Mouse (Mus musculus) MEL (cell line): ENCODE measurements around the gene Mageh1. TPM values are rescaled to one million over a fixed set of nuclear protein-coding genes. Genes with fewer than 3 reads are reported as not detected.
"Not testable (repeated sequence)": the region's sequence is repeated elsewhere in the genome, so short reads cannot be mapped to it uniquely, and the experiment has no call there.

Source experiments
- DNase-seq: peaks from one replicate; pipeline ENCODE4 v3.0.0; 2011; ENCODE audit warnings: low read depth, low spot score
- H3K27ac ChIP-seq: 2 replicates; pipeline ENCODE4 v1.5.1; 2012; ENCODE audit warnings: low read depth, mild to moderate bottlenecking, control low read depth, low read length, moderate library complexity; ENCODE audit not compliant: control insufficient read depth
- H3K27me3 ChIP-seq, 2 experiments: fragments of 150-350 bp in 1 of 2; sonication (generic) in 1 of 2; 2 replicates each; pipeline ENCODE4 v1.6.1; 2012; ENCODE audit warnings: low read length in 2 of 2, mild to moderate bottlenecking in 2 of 2, improper control_type of control experiment in 1 of 2, moderate library complexity in 1 of 2; ENCODE audit not compliant: insufficient read depth in 2 of 2, control insufficient read depth in 1 of 2
- H3K36me3 ChIP-seq, 2 experiments: 2 replicates each; pipeline ENCODE4 v1.6.1; 2012 to 2014; ENCODE audit warnings: low read length in 2 of 2, improper control_type of control experiment in 1 of 2, inconsistent platforms in 1 of 2, mild to moderate bottlenecking in 1 of 2; ENCODE audit not compliant: insufficient read depth in 2 of 2, control insufficient read depth in 1 of 2
- H3K4me1 ChIP-seq, 2 experiments: fragments of 150-350 bp in 1 of 2; sonication (generic) in 1 of 2; 2 replicates each; pipeline ENCODE4 v1.6.1; 2012; ENCODE audit warnings: low read length in 2 of 2, improper control_type of control experiment in 1 of 2, mild to moderate bottlenecking in 1 of 2; ENCODE audit not compliant: insufficient read depth in 2 of 2, control insufficient read depth in 1 of 2
- H3K4me3 ChIP-seq, 2 experiments: fragments of 150-350 bp in 1 of 2; sonication (generic) in 1 of 2; 2 replicates each; pipeline ENCODE4 v1.5.1; 2012; ENCODE audit warnings: low read depth in 2 of 2, low read length in 2 of 2, mild to moderate bottlenecking in 2 of 2, moderate library complexity in 2 of 2, control low read depth in 1 of 2, improper control_type of control experiment in 1 of 2; ENCODE audit not compliant: control insufficient read depth in 1 of 2, insufficient read depth in 1 of 2
- H3K79me2 ChIP-seq: 2 replicates; pipeline ENCODE4 v1.6.1; 2012; ENCODE audit warnings: mild to moderate bottlenecking, low read length, moderate library complexity; ENCODE audit not compliant: control insufficient read depth, poor library complexity, insufficient read depth
- H3K9ac ChIP-seq: 2 replicates; pipeline ENCODE4 v1.6.1; 2012; ENCODE audit warnings: low read depth, mild to moderate bottlenecking, control low read depth, low read length, moderate library complexity; ENCODE audit not compliant: control insufficient read depth, poor library complexity, severe bottlenecking
- H3K9me3 ChIP-seq: fragments of 150-350 bp; sonication (generic); replicated peaks from 2 replicates; pipeline ENCODE4 v1.6.1; 2012; ENCODE audit warnings: mild to moderate bottlenecking, low read length, improper control_type of control experiment, moderate library complexity; ENCODE audit not compliant: insufficient read depth
- E2F4 ChIP-seq: IDR thresholded peaks from 2 replicates; pipeline ENCODE4 v1.6.1; 2011; ENCODE audit warnings: low read depth, low read length, improper control_type of control experiment, borderline replicate concordance
- GATA1 ChIP-seq: IDR thresholded peaks from 2 replicates; pipeline ENCODE4 v1.6.1; 2011; ENCODE audit warnings: low read depth, low read length, improper control_type of control experiment
- HCFC1 ChIP-seq: IDR thresholded peaks from 2 replicates; pipeline ENCODE4 v1.6.1; 2012; ENCODE audit warnings: low read depth, mild to moderate bottlenecking, inconsistent platforms, low read length, improper control_type of control experiment, moderate library complexity
- MAFK ChIP-seq: IDR thresholded peaks from 2 replicates; pipeline ENCODE4 v1.6.1; 2011; ENCODE audit warnings: low read depth, mild to moderate bottlenecking, low read length, improper control_type of control experiment, borderline replicate concordance
- MEF2A ChIP-seq: IDR thresholded peaks from 2 replicates; pipeline ENCODE4 v1.6.1; 2014; ENCODE audit warnings: low read depth, mild to moderate bottlenecking, inconsistent platforms, low read length, improper control_type of control experiment; ENCODE audit not compliant: poor library complexity, insufficient replicate concordance, severe bottlenecking; ENCODE audit errors: extremely low read depth
- POLR2AphosphoS5 ChIP-seq: IDR thresholded peaks from 2 replicates; pipeline ENCODE4 v1.6.1; 2012; ENCODE audit warnings: low read depth, borderline replicate concordance, mild to moderate bottlenecking, inconsistent platforms, low read length, moderate library complexity, mixed read lengths
- RAD21 ChIP-seq: IDR thresholded peaks from 2 replicates; pipeline ENCODE4 v1.6.1; 2011; ENCODE audit warnings: mild to moderate bottlenecking, low read depth, low read length, improper control_type of control experiment
- TCF12 ChIP-seq: IDR thresholded peaks from 2 replicates; pipeline ENCODE4 v1.6.1; 2014; ENCODE audit warnings: low read depth, mild to moderate bottlenecking, inconsistent platforms, low read length, improper control_type of control experiment, moderate library complexity
- UBTF ChIP-seq: IDR thresholded peaks from 2 replicates; pipeline ENCODE4 v1.6.1; 2012; ENCODE audit warnings: low read depth, mild to moderate bottlenecking, inconsistent platforms, low read length, improper control_type of control experiment, moderate library complexity, borderline replicate concordance; ENCODE audit not compliant: insufficient read depth
- USF1 ChIP-seq: IDR thresholded peaks from 2 replicates; pipeline ENCODE4 v1.6.1; 2014; ENCODE audit warnings: low read depth, mild to moderate bottlenecking, inconsistent platforms, low read length, improper control_type of control experiment, moderate library complexity
- USF2 ChIP-seq, 2 experiments: IDR thresholded peaks; 2 replicates each; pipeline ENCODE4 v1.6.1; 2011 to 2012; ENCODE audit warnings: improper control_type of control experiment in 2 of 2, low read length in 2 of 2, borderline replicate concordance in 1 of 2, inconsistent platforms in 1 of 2, low read depth in 1 of 2, mild to moderate bottlenecking in 1 of 2; ENCODE audit not compliant: insufficient read depth in 1 of 2
- ZKSCAN1 ChIP-seq: IDR thresholded peaks from 2 replicates; pipeline ENCODE4 v1.6.1; 2012; ENCODE audit warnings: low read depth, mild to moderate bottlenecking, inconsistent platforms, low read length, improper control_type of control experiment, moderate library complexity
- ZNF384 ChIP-seq: IDR thresholded peaks from 2 replicates; pipeline ENCODE4 v1.6.1; 2012; ENCODE audit warnings: low read depth, mild to moderate bottlenecking, inconsistent platforms, low read length, improper control_type of control experiment
- polyA plus RNA-seq, 2 experiments: library from polyadenylated mRNA; stranded (reverse) in 1 of 2; unstranded in 1 of 2; fragments of >175 nt in 1 of 2; fragments of >200 nt in 1 of 2; gene quantifications; 2 replicates each; pipeline versions ENCODE4 v1.2.1 to v1.2.4; 2012; ENCODE audit warnings: low replicate concordance in 2 of 2, low read depth in 1 of 2; ENCODE audit not compliant: insufficient read length in 2 of 2, insufficient read depth in 1 of 2, missing spikeins in 1 of 2
- total RNA-seq: library from RNA; depleted of rRNA; stranded (reverse); fragments of 300-350 nt; gene quantifications from 2 replicates; pipeline ENCODE4 v1.2.3, GENCODE M21; 2012; rRNA removed

Gene Mageh1
- total RNA-seq = not detected in 2 replicates
- not detected for polyA plus RNA-seq

- Histone ChIP-seq H3K9me3 (no peaks in the 10 kb centered on the region), H3K9ac (no peak within 1 kb of the TSS), H3K36me3 (no peaks in the 10 kb centered on the region), H3K27me3 (no peaks in the 10 kb centered on the region), H3K79me2 (no peaks in the 10 kb centered on the region), H3K4me1 (no peaks in the 10 kb centered on the region), H3K27ac (no peak within 1 kb of the TSS), H3K4me3 (no peak within 1 kb of the TSS)
- no peak for DNase-seq
- TF ChIP-seq ZKSCAN1 (no peak), POLR2AphosphoS5 (no peak), GATA1 (no peak), USF1 (no peak), RAD21 (no peak), HCFC1 (no peak), E2F4 (no peak), ZNF384 (no peak), TCF12 (no peak), MEF2A (no peak), UBTF (no peak), MAFK (no peak), USF2 (IDR thresholded peaks at IDR 0.05; ENCODE audit: borderline replicate concordance in 1 of 2, insufficient read depth in 1 of 2, low read depth in 1 of 2, low read length in 2 of 2) (no peak)
Observed at GRCm38 (mm10) chrX:153037087-153037971, at the start of gene Mageh1. Gene Mageh1 (minus strand): TSS chrX:153037575.

DNA sequence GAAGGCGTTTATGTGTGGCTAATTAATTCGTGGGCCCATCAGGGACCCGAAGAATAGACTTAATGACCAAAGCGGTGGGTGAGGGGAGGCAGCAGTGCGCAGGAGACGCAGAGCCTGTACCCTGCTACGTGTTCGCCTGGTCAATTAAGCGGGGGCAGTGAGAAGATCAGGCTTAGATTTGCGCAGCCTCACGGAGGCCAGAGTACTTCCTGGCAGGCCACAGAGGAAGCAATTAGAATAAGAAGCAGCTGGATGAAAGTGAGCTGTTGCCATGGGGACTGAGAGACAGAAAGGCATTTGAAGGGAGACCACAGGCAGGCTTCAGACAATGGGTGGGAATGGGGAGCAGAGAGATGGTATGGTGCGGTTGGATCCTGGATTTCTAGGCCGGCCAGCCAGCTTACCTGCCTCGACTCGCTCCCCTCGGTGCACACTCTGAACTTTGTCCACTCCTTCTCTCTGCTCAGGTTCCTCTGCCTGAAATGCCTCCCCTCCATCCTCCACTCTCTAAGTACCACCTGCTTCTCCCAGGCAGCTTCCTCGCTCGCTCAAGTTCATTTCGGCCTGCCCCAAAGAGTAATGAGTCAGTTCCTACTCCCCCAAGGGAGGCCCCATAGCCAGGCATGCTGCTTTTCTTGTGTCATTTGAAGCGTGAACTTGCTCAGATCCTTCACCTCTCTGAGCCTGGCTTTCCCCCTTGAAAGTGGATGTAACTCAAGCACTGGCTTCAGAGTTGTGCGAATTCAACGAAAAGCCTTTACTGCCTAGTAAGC lies 783 bp upstream of the Mageh1 start:
- not testable (repeated sequence) for H3K27me3 ChIP-seq, H3K79me2 ChIP-seq, H3K4me1 ChIP-seq, H3K4me3 ChIP-seq, H3K9ac ChIP-seq, DNase-seq, H3K9me3 ChIP-seq, H3K36me3 ChIP-seq, H3K27ac ChIP-seq

DNA sequence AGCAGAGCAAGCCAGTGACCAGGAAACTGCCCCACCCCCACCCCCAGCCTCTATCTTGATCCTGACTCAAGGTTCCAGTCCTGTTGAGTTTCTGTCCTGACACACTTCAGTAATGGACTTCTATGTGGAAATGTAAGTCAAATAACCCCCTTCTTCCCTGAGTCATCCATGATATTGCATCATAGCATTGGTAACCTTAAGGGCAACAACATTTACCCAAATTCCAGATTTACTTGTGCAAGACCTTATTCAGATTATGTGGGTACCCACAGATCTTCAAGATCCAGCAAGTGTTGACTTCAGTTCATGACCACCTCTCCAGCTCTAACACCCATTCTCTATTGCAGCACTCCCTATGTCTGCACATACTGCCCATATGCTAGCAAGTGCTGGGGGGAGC lies 5.8 kb downstream of the Mageh1 start:
- not testable (repeated sequence) for H3K4me3 ChIP-seq, H3K4me1 ChIP-seq, H3K27me3 ChIP-seq, H3K9me3 ChIP-seq, H3K27ac ChIP-seq, H3K79me2 ChIP-seq, H3K36me3 ChIP-seq, H3K9ac ChIP-seq, DNase-seq

GRCm38 (mm10) chrX:153025709-153026108 lies 11.7 kb downstream of the Mageh1 start:
- not testable (repeated sequence) for DNase-seq, H3K36me3 ChIP-seq, H3K9ac ChIP-seq, H3K4me1 ChIP-seq, H3K4me3 ChIP-seq, H3K9me3 ChIP-seq, H3K79me2 ChIP-seq, H3K27me3 ChIP-seq, H3K27ac ChIP-seq
